Mouse (Mus musculus): ENCODE data around the gene Nudt16l1. TPM values are rescaled to one million over a fixed set of nuclear protein-coding genes. Genes with fewer than 3 reads are reported as not detected.

Gene Nudt16l1
- polyA plus RNA-seq (2016; fragmentation: Nextera tagmentation; extraction: Ambion mirVana), result 138 and 144 TPM in 2 replicates

DNA sequence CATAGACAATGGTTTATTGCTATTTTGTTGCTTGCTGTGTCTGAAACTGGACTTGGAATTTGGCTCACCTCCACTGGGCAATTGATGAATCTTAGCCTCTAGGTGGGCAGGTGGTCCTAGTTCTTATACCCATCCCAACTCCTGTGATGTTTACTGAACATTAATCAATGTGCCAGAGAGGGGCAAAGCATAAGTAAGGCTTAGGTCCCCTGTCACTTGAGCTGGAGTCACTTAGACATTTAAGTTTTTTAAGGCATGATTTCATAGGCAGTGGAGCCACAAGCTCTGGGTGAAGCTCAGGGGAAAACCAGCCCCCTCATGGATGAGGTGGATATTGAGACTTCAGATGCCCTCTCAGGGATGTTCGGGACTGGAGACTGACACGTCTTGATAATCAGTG is at the start of gene Nudt16l1:
TSS of gene Nudt16l1 (plus strand) at position 301 of the 400 bp plus-strand sequence.
- peak within 1 kb of the TSS; percentile 81 for H3K4me3 ChIP-seq
- peaks cover 84% of the 10 kb centered on the region for H3K36me3 ChIP-seq (replicated peaks)
- DNase-seq (ENCODE audit: extremely low spot score, low spot score), result no peak
- WGBS, result 6% methylated on average over 2 of the region's 2 CpGs
- no peaks in the 10 kb centered on the region for H3K27me3 ChIP-seq (ENCODE audit: poor library complexity, severe bottlenecking)
- peaks cover 22% of the 10 kb centered on the region for H3K4me1 ChIP-seq
- H3K9me3 ChIP-seq, result no peaks in the 10 kb centered on the region
- peak within 1 kb of the TSS; percentile 90 for H3K27ac ChIP-seq

DNA sequence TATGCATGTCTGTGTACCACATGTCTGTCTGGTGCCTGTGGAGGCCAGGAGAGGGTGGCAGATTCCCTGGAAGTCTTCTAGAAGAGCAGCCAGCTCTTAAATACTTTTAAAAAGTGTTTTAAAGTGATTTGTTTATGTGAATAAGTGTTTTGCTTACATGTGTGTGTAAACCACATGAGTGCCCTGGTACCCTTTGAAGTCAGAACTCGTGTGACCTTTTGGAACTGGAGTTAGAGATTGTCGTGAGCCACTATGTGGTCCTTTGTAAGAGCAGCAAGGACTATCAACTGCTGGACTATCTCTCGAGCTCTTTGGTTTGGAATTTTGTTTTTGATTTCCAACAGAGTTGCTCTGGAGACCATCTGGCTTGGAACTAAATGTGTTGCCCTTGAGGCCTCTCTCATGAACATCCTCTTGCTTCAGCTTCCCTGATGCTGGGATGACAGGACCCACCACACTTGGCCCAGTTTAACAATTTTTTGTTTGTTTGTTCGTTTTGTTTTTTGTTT is 48.3 kb upstream of the Nudt16l1 start:
- DNase-seq (ENCODE audit: extremely low spot score, low spot score), result no peak
- peaks cover 27% of the 10 kb centered on the region for H3K4me1 ChIP-seq
- H3K4me3 ChIP-seq, result no peak overlapping the region
- peaks cover 5% of the 10 kb centered on the region; the same call in 1 of the 2 replicates for H3K36me3 ChIP-seq (replicated peaks)
- WGBS, result 79% methylated on average over 4 of the region's 4 CpGs
- H3K27ac ChIP-seq, result no peak overlapping the region
- H3K27me3 ChIP-seq (ENCODE audit: poor library complexity, severe bottlenecking), result no peaks in the 10 kb centered on the region
- H3K9me3 ChIP-seq, result no peaks in the 10 kb centered on the region

DNA sequence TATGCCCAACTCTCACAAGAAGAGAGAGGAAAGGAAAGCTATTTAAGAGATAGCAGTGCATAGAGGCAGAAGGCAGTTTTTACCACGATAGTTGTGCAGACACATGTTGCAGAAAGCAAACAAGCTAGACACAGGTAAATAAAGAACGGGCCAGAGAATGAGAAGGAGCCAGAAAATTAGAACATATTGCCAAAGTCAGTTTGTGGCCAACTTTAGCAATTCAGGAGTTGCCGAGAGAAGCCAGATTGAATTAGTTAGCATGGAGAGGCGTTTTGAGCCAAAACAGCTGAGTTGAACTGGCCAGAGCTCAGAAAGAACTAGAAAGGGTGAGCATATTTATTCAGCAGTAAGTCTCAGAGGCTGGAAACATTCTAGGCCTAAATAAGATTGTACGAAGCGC is 46.4 kb upstream of the Nudt16l1 start:
- Histone ChIP-seq H3K4me3 (no peak overlapping the region), H3K4me1 (peaks cover 21% of the 10 kb centered on the region), H3K27me3 (ENCODE audit: poor library complexity, severe bottlenecking) (no peaks in the 10 kb centered on the region), H3K9me3 (no peaks in the 10 kb centered on the region), H3K36me3 (replicated peaks) (peaks cover 5% of the 10 kb centered on the region; the same call in 1 of the 2 replicates), H3K27ac (no peak overlapping the region)
- 91% methylated on average over 6 of the region's 6 CpGs for WGBS
- no peak for DNase-seq (ENCODE audit: extremely low spot score, low spot score)

DNA sequence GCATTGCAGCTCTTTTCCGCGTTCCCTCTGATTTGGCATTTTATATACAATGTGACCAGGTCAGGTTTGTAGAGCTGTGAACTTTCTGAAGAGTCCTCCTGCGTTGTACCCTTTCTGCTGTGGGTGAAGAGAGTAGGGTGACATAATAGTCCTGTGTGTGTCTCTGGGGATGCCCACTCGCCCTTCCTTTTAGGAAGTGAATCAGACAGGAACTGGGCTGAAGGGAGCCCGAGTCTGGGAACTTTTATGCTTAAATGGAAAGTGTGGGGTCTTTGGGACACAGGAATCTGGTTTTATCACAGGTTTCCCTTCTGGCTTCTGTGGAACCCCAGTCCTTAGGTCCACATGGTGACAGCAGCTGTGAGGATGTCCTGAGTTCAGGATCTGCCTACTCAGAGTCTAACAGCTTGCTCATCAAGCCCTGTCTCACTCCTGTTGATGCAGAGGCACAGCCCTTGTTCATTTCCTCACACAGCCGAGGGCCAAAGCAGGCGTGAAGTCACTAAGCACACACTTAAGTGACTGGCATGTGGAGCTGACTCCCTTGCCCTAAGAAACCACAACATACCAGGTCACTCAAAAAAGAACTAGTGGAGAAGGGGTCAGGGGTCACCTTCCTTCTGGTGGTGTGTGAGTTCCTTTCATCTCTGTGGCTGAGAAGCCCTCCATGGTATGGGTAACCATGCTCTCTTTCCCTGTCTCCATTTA is 44.2 kb upstream of the Nudt16l1 start:
- Histone ChIP-seq H3K27ac (no peak overlapping the region), H3K4me1 (peaks cover 12% of the 10 kb centered on the region), H3K4me3 (no peak overlapping the region), H3K9me3 (no peaks in the 10 kb centered on the region), H3K27me3 (ENCODE audit: poor library complexity, severe bottlenecking) (no peaks in the 10 kb centered on the region), H3K36me3 (replicated peaks) (peaks cover 8% of the 10 kb centered on the region; the same call in 1 of the 2 replicates)
- 92% methylated on average over 7 of the region's 7 CpGs for WGBS
- no peak for DNase-seq (ENCODE audit: extremely low spot score, low spot score)

DNA sequence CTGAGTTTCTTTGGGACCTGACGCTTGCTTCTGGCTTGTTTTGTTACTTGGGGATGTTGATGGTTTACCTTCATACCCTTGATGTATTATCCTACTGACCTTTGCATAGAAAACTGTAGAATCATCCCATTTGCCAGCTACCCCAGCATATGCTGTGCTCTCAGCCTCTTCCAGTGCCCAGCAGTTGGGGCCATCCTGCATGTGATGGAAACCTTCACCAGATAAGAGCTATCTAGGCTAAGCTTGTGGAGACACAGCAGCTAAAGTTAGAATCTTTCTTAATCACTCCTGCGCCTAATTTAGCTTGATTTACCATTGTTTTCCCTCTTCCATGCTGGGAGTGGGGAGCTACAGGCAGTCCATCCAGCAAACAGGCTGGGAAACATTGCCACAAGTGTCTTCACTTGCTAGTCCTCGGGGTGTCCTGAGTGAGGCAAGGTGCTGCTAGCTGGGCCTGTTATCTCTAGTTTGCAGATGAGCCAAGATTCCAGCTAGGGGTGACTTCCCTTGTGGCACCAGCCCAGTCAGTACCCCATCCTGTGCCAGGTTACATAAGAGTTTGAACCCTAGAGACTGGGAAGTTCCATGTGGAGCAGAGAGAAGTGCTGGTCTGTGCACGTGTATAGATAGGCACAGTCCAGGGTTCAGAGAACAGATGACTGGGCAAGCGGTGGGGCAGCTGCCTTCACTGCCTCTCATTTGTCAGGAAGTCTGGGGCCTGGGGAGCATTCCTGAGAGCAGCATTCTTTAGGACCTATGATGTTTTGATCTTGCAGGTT is 42.1 kb upstream of the Nudt16l1 start:
- DNase-seq (ENCODE audit: extremely low spot score, low spot score), result no peak
- no peak overlapping the region for H3K4me3 ChIP-seq
- no peak overlapping the region for H3K27ac ChIP-seq
- 85% methylated on average over 5 of the region's 5 CpGs for WGBS
- peaks cover 18% of the 10 kb centered on the region for H3K4me1 ChIP-seq
- no peaks in the 10 kb centered on the region for H3K27me3 ChIP-seq (ENCODE audit: poor library complexity, severe bottlenecking)
- H3K9me3 ChIP-seq, result no peaks in the 10 kb centered on the region
- peaks cover 6% of the 10 kb centered on the region; the same call in 1 of the 2 replicates for H3K36me3 ChIP-seq (replicated peaks)

DNA sequence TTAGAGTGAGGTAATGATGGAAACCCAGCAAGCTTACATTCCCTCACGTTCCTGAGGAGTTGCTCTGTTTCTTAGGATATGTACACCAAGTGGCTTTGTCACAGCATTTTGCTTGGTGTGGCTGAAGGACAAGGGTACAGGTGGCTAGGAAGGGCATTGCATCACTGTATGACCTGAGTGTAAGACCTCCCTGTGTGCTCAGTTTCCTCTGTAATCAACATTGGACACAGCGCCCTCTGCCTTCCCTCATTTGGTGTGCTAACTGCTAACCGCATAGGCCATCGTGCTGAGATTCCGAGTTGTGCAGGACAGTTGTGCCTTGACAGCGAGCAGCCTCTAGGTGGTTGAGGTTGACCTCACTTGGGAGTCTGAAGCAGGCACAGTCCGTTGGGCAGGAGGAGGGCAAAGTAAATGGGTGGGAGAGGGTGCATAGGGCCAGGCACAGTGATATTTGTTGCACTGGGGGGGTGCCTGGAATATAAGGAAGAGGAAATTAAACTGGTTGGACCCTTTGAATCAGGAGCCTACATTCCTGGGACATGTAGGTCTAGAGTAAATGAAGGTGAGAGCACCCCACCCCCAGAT is 41.3 kb upstream of the Nudt16l1 start:
- Histone ChIP-seq H3K36me3 (replicated peaks) (peaks cover 6% of the 10 kb centered on the region; the same call in 1 of the 2 replicates), H3K4me1 (peaks cover 19% of the 10 kb centered on the region), H3K4me3 (no peak overlapping the region), H3K27ac (no peak overlapping the region), H3K27me3 (ENCODE audit: poor library complexity, severe bottlenecking) (no peaks in the 10 kb centered on the region), H3K9me3 (no peaks in the 10 kb centered on the region)
- DNase-seq (ENCODE audit: extremely low spot score, low spot score), result no peak
- 42% methylated on average over 7 of the region's 7 CpGs for WGBS

DNA sequence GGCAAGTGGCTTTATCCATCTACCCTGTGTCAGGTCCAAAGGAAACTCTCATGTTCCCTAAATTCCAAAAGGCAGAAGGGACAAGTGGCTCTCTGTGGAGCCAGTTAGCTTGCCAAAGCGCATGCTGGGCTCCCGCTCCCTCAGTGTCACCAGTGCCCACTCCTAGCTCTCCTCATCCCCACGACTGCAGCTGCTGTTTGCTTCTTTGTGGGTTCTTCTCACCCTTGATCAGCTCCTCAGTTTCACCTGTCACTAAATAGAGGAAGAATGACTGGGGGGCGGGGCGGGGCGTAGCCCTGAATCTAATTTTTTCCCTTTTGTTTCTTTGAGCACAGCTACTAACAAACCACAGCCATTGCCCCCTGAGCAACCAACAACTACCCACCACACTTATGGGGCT is 39.7 kb upstream of the Nudt16l1 start:
- Histone ChIP-seq H3K27me3 (ENCODE audit: poor library complexity, severe bottlenecking) (no peaks in the 10 kb centered on the region), H3K36me3 (replicated peaks) (0 out of 2 replicates have a peak, but pooled peaks cover 3% of the 10 kb centered on the region), H3K4me1 (peaks cover 19% of the 10 kb centered on the region), H3K9me3 (no peaks in the 10 kb centered on the region), H3K27ac (no peak overlapping the region), H3K4me3 (no peak overlapping the region)
- 81% methylated on average over 6 of the region's 6 CpGs for WGBS
- no peak for DNase-seq (ENCODE audit: extremely low spot score, low spot score)

DNA sequence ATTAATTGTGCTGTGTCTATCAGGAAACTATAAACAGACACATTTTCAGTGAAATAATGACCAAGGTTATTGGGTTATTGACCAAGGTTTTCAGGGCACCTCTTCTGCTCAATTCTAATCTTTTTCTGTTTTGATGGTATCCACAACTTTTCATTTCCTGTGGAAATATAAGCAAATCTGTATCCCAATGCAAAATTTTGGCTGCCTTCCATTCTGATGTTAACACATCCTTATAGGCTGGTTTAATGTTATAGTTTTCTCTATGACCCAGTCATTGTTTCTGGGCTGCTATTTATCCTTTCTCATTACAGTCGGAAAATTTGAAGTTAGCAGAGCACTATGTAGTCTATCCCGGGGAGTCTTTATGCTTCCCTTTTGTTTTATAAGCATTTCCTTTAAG is 38.9 kb upstream of the Nudt16l1 start:
- H3K4me1 ChIP-seq, result peaks cover 19% of the 10 kb centered on the region
- H3K27me3 ChIP-seq (ENCODE audit: poor library complexity, severe bottlenecking), result no peaks in the 10 kb centered on the region
- DNase-seq (ENCODE audit: extremely low spot score, low spot score), result no peak
- no peak overlapping the region for H3K4me3 ChIP-seq
- 0 out of 2 replicates have a peak, but pooled peaks cover 3% of the 10 kb centered on the region for H3K36me3 ChIP-seq (replicated peaks)
- 93% methylated on average over 2 of the region's 2 CpGs for WGBS
- no peaks in the 10 kb centered on the region for H3K9me3 ChIP-seq
- H3K27ac ChIP-seq, result no peak overlapping the region

DNA sequence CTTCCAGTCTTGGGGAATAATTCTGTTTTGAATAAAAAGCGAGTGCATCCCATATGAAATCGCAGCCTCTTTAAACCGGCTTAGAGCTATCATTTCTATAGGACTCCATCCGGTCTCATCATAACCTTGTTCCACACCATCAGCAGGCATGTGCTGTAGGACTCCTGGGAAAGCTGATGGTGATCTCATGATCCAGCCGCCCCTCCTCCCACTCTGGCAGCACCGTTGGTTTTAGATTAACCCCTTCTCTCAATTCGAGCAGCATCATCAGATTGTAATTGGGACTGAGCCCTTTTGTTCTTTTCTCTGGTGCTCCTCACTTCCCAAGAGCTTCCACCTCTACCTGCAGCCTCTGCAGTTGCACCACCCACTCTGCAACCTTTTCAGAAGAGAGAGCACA is 37.4 kb upstream of the Nudt16l1 start:
- no peaks in the 10 kb centered on the region for H3K27me3 ChIP-seq (ENCODE audit: poor library complexity, severe bottlenecking)
- 68% methylated on average over 7 of the region's 7 CpGs for WGBS
- H3K4me1 ChIP-seq, result peaks cover 19% of the 10 kb centered on the region
- no peaks in the 10 kb centered on the region for H3K9me3 ChIP-seq
- H3K36me3 ChIP-seq (replicated peaks), result 0 out of 2 replicates have a peak, but pooled peaks cover 3% of the 10 kb centered on the region
- no peak for DNase-seq (ENCODE audit: extremely low spot score, low spot score)
- no peak overlapping the region for H3K27ac ChIP-seq
- H3K4me3 ChIP-seq, result no peak overlapping the region

DNA sequence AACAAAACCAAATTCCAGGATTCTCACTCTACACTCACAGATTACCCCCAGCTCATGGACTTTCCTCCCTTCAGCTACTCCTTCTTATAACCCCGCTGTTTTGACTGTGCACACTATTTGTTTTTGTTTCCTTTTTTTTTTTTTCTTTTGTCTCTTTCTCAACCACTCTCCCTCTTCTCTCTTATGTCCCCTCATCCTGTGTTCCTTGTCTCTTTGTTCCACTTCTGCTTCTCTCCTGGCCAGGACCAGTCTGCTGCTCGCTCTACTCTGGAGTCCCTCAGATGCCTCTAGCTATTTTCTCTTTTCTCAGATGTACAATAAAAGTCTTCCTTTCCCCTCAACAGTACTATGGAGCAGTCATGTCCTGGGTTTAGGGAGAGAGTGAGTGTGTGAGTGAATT is 36.2 kb upstream of the Nudt16l1 start:
- DNase-seq (ENCODE audit: extremely low spot score, low spot score), result no peak
- Histone ChIP-seq H3K27me3 (ENCODE audit: poor library complexity, severe bottlenecking) (no peaks in the 10 kb centered on the region), H3K9me3 (no peaks in the 10 kb centered on the region), H3K4me1 (peaks cover 11% of the 10 kb centered on the region), H3K36me3 (replicated peaks) (peaks cover 5% of the 10 kb centered on the region), H3K27ac (no peak overlapping the region), H3K4me3 (no peak overlapping the region)
- 90% methylated on average over 2 of the region's 2 CpGs for WGBS

DNA sequence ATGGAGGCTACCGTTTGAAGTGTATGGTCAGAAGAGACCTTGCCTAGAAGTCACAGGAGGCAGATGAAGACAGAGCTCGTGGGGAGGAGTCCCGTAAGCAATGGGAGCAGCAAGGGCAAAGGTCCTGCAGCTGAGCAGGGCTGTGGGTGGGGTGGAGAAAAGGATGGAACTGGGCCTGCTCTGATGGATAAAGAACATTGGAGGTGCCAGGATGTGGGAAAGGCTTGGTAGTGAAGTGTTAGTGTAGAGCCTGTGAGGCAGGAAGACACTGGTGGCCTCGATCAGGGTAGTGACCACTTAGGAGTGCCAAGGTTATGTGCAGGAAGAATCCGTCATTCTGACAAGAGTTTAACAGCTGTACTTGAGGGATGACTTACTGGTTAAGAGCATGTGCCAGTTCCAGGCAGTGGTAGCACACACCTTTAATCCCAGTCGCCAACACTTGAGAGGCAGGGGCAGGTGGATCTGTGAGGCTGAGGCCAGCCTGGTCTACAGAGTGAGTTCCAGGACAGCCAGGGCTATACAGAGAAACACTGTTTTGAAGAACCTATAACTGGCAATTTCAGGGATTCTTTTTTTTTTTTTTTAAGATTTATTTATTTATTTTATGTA is 35.0 kb upstream of the Nudt16l1 start:
- H3K27ac ChIP-seq, result no peak overlapping the region

DNA sequence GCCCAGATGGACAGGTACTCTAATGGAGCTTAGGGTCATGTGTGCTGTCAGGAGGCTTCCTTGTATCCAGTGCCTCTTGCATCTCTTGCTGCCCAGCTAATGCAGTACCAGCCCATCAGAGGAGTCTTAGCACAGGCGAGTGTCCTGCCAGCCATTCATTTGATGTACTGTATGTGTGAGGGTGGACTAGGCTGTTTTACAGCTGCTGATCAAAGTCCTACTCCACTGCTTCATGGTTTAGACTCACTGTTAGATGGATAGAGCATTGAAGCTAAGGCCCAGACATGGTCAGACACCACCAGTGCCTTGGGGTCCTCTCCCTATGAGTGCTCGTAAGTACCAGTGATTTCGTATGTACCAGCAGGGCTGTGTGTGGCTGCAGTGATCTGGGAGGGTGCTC is 33.7 kb upstream of the Nudt16l1 start:
- H3K36me3 ChIP-seq (replicated peaks), result peaks cover 17% of the 10 kb centered on the region
- DNase-seq (ENCODE audit: extremely low spot score, low spot score), result no peak
- no peak overlapping the region for H3K4me3 ChIP-seq
- WGBS, result 89% methylated on average over 3 of the region's 3 CpGs
- H3K9me3 ChIP-seq, result no peaks in the 10 kb centered on the region
- peaks cover 8% of the 10 kb centered on the region for H3K4me1 ChIP-seq
- H3K27me3 ChIP-seq (ENCODE audit: poor library complexity, severe bottlenecking), result no peaks in the 10 kb centered on the region
- no peak overlapping the region for H3K27ac ChIP-seq

More for the DNA sequence above, 35.0 kb upstream of the Nudt16l1 start:
- Histone ChIP-seq H3K4me1 (peaks cover 11% of the 10 kb centered on the region), H3K4me3 (no peak overlapping the region), H3K9me3 (no peaks in the 10 kb centered on the region), H3K27me3 (ENCODE audit: poor library complexity, severe bottlenecking) (no peaks in the 10 kb centered on the region), H3K36me3 (replicated peaks) (peaks cover 8% of the 10 kb centered on the region)
- WGBS, result 88% methylated on average over 6 of the region's 6 CpGs
- DNase-seq (ENCODE audit: extremely low spot score, low spot score), result no peak

All from forebrain, embryonic 10.5 days (tissue).